Mouse (Mus musculus): ENCODE results near the gene Slf2.

DNA sequence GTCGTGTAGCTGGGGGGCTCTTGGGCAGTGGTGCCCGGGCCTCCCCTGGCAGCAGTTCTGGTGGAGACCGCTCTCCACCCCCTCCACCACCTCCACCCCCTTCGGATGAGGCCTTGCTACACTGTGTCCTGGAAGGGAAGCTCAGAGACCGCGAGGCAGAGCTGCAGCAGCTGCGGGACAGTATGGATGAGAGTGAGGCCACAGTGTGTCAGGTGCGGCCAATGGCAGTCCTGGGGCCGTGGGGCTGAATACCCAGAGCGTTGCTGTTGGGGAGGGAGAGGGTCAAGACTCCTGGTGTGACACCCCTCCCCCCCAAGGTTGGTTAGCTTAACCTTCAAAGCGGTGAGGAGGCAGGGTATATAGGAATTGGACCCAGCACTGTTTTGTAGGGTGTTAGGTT, 93.0 kb downstream of the Slf2 start:
- TF ChIP-seq CTCF (IDR thresholded peaks at IDR 0.05; ENCODE audit: control insufficient read depth, insufficient read depth, insufficient read length), result no peak
- TF ChIP-seq MYOG (IDR thresholded peaks at IDR 0.05; ENCODE audit: control insufficient read depth, extremely low read depth, insufficient read length), result no peak
- TF ChIP-seq MYOD1 (IDR thresholded peaks at IDR 0.05; ENCODE audit: control insufficient read depth, insufficient read length, low read depth), result no peak
- TF ChIP-seq USF1 (IDR thresholded peaks at IDR 0.05; ENCODE audit: low read depth), result no peak
- TF ChIP-seq FOSL1 (IDR thresholded peaks at IDR 0.05; ENCODE audit: insufficient read depth, low read length, poor library complexity, severe bottlenecking), result no peak

Measured in C2C12 (cell line).